Mouse (Mus musculus): ENCODE data around the gene Farp1. TPM values are rescaled to one million over a fixed set of nuclear protein-coding genes. Genes with fewer than 3 reads are reported as not detected.

The Farp1 gene
- polyA plus RNA-seq, 1 experiment from 2014 or later: 33.8 TPM

- no peak overlapping the region for H3K9ac ChIP-seq (ENCODE audit: low read length)
- H3K4me1 ChIP-seq (replicated peaks; ENCODE audit: control insufficient read depth, insufficient read depth, low read length): peaks cover 2% of the 10 kb centered on the region; the same call in 1 of the 2 replicates
- no peak for DNase-seq (ENCODE audit: low spot score)
- 59% methylated on average over 15 of the region's 15 CpGs for WGBS
- H3K4me2 ChIP-seq (ENCODE audit: low read depth, low read length, severe bottlenecking): no peak overlapping the region
- no peak overlapping the region for H3K4me3 ChIP-seq (ENCODE audit: low read depth, low read length)
- no peaks in the 10 kb centered on the region for H3K36me3 ChIP-seq (ENCODE audit: control insufficient read depth, insufficient read depth, low read length)
- no peaks in the 10 kb centered on the region for H3K27me3 ChIP-seq (ENCODE audit: control insufficient read depth, insufficient read depth, low read length)
- no peak overlapping the region for H3K27ac ChIP-seq (ENCODE audit: low read depth, low read length)
- ATAC-seq (replicated peaks; ENCODE audit: low FRiP score): no peak
- no peaks in the 10 kb centered on the region for H3K9me3 ChIP-seq (ENCODE audit: control insufficient read depth, low read length)
Measured at GRCm38 (mm10) chr14:121207441-121208158, 172.6 kb downstream of the Farp1 start.

DNA sequence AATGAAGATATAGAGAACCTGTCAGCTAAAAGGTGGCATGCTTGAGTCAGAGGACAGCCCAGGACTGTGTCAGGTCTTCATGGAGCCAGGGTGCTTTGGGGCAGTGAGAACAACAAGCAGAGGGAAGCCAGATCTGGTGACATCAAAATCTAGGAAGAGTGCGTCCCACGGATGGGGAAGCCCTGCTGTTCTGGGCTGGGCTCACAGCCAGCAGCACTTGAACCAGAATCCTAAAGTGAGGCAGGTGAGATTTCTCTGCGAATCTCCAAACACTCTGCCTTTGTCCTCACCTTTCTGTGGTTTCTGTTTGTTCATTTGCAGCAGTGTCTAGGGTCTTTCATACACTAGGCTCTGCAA lies 173.1 kb downstream of the Farp1 start:
- Histone ChIP-seq H3K9ac (ENCODE audit: low read length) (no peak overlapping the region), H3K27me3 (ENCODE audit: control insufficient read depth, insufficient read depth, low read length) (no peaks in the 10 kb centered on the region), H3K27ac (ENCODE audit: low read depth, low read length) (no peak overlapping the region), H3K36me3 (ENCODE audit: control insufficient read depth, insufficient read depth, low read length) (no peaks in the 10 kb centered on the region), H3K4me1 (replicated peaks; ENCODE audit: control insufficient read depth, insufficient read depth, low read length) (peaks cover 2% of the 10 kb centered on the region; the same call in 1 of the 2 replicates), H3K4me3 (ENCODE audit: low read depth, low read length) (no peak overlapping the region), H3K9me3 (ENCODE audit: control insufficient read depth, low read length) (no peaks in the 10 kb centered on the region), H3K4me2 (ENCODE audit: low read depth, low read length, severe bottlenecking) (no peak overlapping the region)
- 67% methylated on average over 3 of the region's 3 CpGs for WGBS
- ATAC-seq (replicated peaks; ENCODE audit: low FRiP score): no peak
- DNase-seq (ENCODE audit: low spot score): no peak

GRCm38 (mm10) chr14:121210318-121210717 lies 175.3 kb downstream of the Farp1 start:
- no peak for ATAC-seq (replicated peaks; ENCODE audit: low FRiP score)
- peaks cover 2% of the 10 kb centered on the region; the same call in 1 of the 2 replicates for H3K4me1 ChIP-seq (replicated peaks; ENCODE audit: control insufficient read depth, insufficient read depth, low read length)
- no peak overlapping the region for H3K4me3 ChIP-seq (ENCODE audit: low read depth, low read length)
- no peak overlapping the region for H3K9ac ChIP-seq (ENCODE audit: low read length)
- WGBS: 87% methylated on average over 3 of the region's 3 CpGs
- H3K9me3 ChIP-seq (ENCODE audit: control insufficient read depth, low read length): no peaks in the 10 kb centered on the region
- H3K27me3 ChIP-seq (ENCODE audit: control insufficient read depth, insufficient read depth, low read length): no peaks in the 10 kb centered on the region
- no peak overlapping the region for H3K4me2 ChIP-seq (ENCODE audit: low read depth, low read length, severe bottlenecking)
- H3K36me3 ChIP-seq (ENCODE audit: control insufficient read depth, insufficient read depth, low read length): no peaks in the 10 kb centered on the region
- no peak overlapping the region for H3K27ac ChIP-seq (ENCODE audit: low read depth, low read length)
- DNase-seq (ENCODE audit: low spot score): no peak

GRCm38 (mm10) chr14:121213650-121214049 lies 178.7 kb downstream of the Farp1 start:
- H3K27ac ChIP-seq (ENCODE audit: low read depth, low read length): no peak overlapping the region
- H3K36me3 ChIP-seq (ENCODE audit: control insufficient read depth, insufficient read depth, low read length): no peaks in the 10 kb centered on the region
- no peak overlapping the region for H3K9ac ChIP-seq (ENCODE audit: low read length)
- no peak overlapping the region for H3K4me3 ChIP-seq (ENCODE audit: low read depth, low read length)
- 85% methylated on average over 4 of the region's 4 CpGs for WGBS
- DNase-seq (ENCODE audit: low spot score): no peak
- no peak overlapping the region for H3K4me2 ChIP-seq (ENCODE audit: low read depth, low read length, severe bottlenecking)
- H3K9me3 ChIP-seq (ENCODE audit: control insufficient read depth, low read length): no peaks in the 10 kb centered on the region
- H3K4me1 ChIP-seq (replicated peaks; ENCODE audit: control insufficient read depth, insufficient read depth, low read length): no peaks in the 10 kb centered on the region
- ATAC-seq (replicated peaks; ENCODE audit: low FRiP score): no peak
- H3K27me3 ChIP-seq (ENCODE audit: control insufficient read depth, insufficient read depth, low read length): no peaks in the 10 kb centered on the region

DNA sequence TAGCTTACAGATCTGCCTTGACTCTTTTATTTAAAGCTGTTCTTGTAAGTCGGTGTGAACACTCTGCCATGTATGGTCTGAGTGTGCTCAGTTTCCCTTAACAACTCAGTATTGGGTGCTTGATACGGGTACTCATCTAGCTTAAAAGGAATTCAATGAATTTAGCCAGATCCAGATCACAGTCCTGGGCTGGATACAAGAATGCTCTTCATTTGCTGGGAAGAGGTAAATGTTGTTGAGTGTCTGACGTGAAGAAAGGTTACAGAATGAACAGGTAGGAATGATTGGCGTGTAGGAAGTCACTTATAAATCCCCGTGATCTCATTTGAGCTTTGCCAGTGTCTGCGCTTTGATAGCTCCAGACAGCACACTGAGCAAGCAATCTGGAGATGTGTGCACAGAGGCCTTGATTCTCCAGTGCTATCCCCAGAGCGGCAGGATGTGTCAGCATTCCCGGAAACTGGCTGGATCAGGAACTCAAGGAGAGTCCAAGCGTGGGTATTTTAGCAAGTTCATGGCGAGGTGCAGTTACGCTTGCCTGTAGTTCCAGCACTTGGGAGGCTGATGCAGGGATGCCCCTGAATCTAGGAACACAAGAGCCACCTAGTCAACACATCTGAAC lies 179.7 kb downstream of the Farp1 start:
- DNase-seq (ENCODE audit: low spot score): no peak
- Histone ChIP-seq H3K9ac (ENCODE audit: low read length) (no peak overlapping the region), H3K36me3 (ENCODE audit: control insufficient read depth, insufficient read depth, low read length) (no peaks in the 10 kb centered on the region), H3K27ac (ENCODE audit: low read depth, low read length) (no peak overlapping the region), H3K27me3 (ENCODE audit: control insufficient read depth, insufficient read depth, low read length) (no peaks in the 10 kb centered on the region), H3K4me3 (ENCODE audit: low read depth, low read length) (no peak overlapping the region), H3K4me2 (ENCODE audit: low read depth, low read length, severe bottlenecking) (no peak overlapping the region), H3K4me1 (replicated peaks; ENCODE audit: control insufficient read depth, insufficient read depth, low read length) (0 out of 2 replicates have a peak, but pooled peaks cover 2% of the 10 kb centered on the region), H3K9me3 (ENCODE audit: control insufficient read depth, low read length) (no peaks in the 10 kb centered on the region)
- ATAC-seq (replicated peaks; ENCODE audit: low FRiP score): no peak
- WGBS: 89% methylated on average over 11 of the region's 11 CpGs

GRCm38 (mm10) chr14:121215817-121216216 lies 180.8 kb downstream of the Farp1 start:
- no peak overlapping the region for H3K4me2 ChIP-seq (ENCODE audit: low read depth, low read length, severe bottlenecking)
- no peaks in the 10 kb centered on the region for H3K9me3 ChIP-seq (ENCODE audit: control insufficient read depth, low read length)
- ATAC-seq (replicated peaks; ENCODE audit: low FRiP score) (no peak), DNase-seq (ENCODE audit: low spot score) (no peak)
- WGBS: 89% methylated on average over 5 of the region's 5 CpGs
- H3K27ac ChIP-seq (ENCODE audit: low read depth, low read length): no peak overlapping the region
- H3K27me3 ChIP-seq (ENCODE audit: control insufficient read depth, insufficient read depth, low read length): no peaks in the 10 kb centered on the region
- H3K9ac ChIP-seq (ENCODE audit: low read length): no peak overlapping the region
- H3K4me1 ChIP-seq (replicated peaks; ENCODE audit: control insufficient read depth, insufficient read depth, low read length): 0 out of 2 replicates have a peak, but pooled peaks cover 2% of the 10 kb centered on the region
- H3K4me3 ChIP-seq (ENCODE audit: low read depth, low read length): no peak overlapping the region
- no peaks in the 10 kb centered on the region for H3K36me3 ChIP-seq (ENCODE audit: control insufficient read depth, insufficient read depth, low read length)

GRCm38 (mm10) chr14:121216672-121217071 lies 181.7 kb downstream of the Farp1 start:
- no peaks in the 10 kb centered on the region for H3K27me3 ChIP-seq (ENCODE audit: control insufficient read depth, insufficient read depth, low read length)
- no peak overlapping the region for H3K9ac ChIP-seq (ENCODE audit: low read length)
- DNase-seq (ENCODE audit: low spot score) (no peak), ATAC-seq (replicated peaks; ENCODE audit: low FRiP score) (no peak)
- no peaks in the 10 kb centered on the region for H3K9me3 ChIP-seq (ENCODE audit: control insufficient read depth, low read length)
- H3K4me1 ChIP-seq (replicated peaks; ENCODE audit: control insufficient read depth, insufficient read depth, low read length): 0 out of 2 replicates have a peak, but pooled peaks cover 2% of the 10 kb centered on the region
- no peaks in the 10 kb centered on the region for H3K36me3 ChIP-seq (ENCODE audit: control insufficient read depth, insufficient read depth, low read length)
- H3K27ac ChIP-seq (ENCODE audit: low read depth, low read length): no peak overlapping the region
- H3K4me3 ChIP-seq (ENCODE audit: low read depth, low read length): no peak overlapping the region
- no peak overlapping the region for H3K4me2 ChIP-seq (ENCODE audit: low read depth, low read length, severe bottlenecking)
- WGBS: 78% methylated on average over 6 of the region's 6 CpGs

DNA sequence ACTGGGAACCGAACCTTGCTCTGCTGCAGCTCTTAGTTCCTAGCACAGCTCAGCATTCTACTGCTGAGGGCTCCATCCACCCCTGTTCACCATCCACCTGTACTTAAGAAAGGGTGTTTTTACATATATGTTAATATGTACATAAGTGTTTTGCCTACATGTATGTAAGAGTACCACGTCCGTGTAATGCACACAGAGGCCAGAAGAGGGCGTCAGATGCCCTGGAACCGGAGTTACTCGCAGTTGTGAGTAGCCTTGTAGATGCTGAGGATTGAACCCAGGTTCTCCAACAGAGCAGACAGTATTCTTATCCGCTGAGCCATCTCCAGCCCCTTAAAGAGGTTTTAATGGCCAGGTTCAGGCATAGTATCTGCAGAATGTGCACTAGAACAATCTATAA lies 183.6 kb downstream of the Farp1 start:
- Histone ChIP-seq H3K4me2 (ENCODE audit: low read depth, low read length, severe bottlenecking) (no peak overlapping the region), H3K9me3 (ENCODE audit: control insufficient read depth, low read length) (no peaks in the 10 kb centered on the region), H3K4me3 (ENCODE audit: low read depth, low read length) (no peak overlapping the region), H3K4me1 (replicated peaks; ENCODE audit: control insufficient read depth, insufficient read depth, low read length) (0 out of 2 replicates have a peak, but pooled peaks cover 2% of the 10 kb centered on the region), H3K27me3 (ENCODE audit: control insufficient read depth, insufficient read depth, low read length) (no peaks in the 10 kb centered on the region), H3K36me3 (ENCODE audit: control insufficient read depth, insufficient read depth, low read length) (no peaks in the 10 kb centered on the region; the same call in 1 of the 2 replicates), H3K9ac (ENCODE audit: low read length) (no peak overlapping the region), H3K27ac (ENCODE audit: low read depth, low read length) (no peak overlapping the region)
- ATAC-seq (replicated peaks; ENCODE audit: low FRiP score): no peak
- DNase-seq (ENCODE audit: low spot score): peak; percentile 68
- WGBS: 80% methylated on average over 7 of the region's 7 CpGs

All from forebrain, embryonic 11.5 days (tissue).